In the genomic region with DNA sequence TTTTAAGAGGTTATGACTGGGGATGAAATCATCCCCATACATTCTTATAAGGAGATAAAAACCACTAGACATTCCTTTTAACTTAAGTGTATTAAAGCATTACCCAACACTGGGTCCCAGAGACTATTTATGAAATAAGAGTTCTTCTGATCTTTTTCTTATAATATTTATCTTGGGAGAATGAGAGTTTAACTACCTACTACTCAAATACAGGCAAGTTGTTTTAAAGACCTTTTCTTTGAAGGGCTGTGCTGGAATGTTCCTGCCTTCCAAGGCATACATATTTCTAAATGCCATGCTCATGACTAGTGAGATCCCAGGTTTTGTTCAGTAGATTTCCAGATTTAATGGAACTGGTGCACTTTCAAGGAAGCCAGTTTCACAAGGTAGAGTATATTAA, we compare ENCODE assay signal across 11 mouse cellular contexts.
"Had no signal": no experiment of that assay in that cellular context is flagged by ENCODE, and none has a peak within 500 bp of the region (broad histone marks: within the 10 kb centered on the region; RNA-seq: fewer than 3 reads in every experiment).

No protein-coding gene starts in this region.

- H3K36me3 ChIP-seq: intestine, embryonic 15.5 days; liver, embryonic 15.5 days; midbrain, embryonic 13.5 days; neural tube, embryonic 12.5 days had no signal

- DNase-seq: kidney, adult 18-20 months; kidney, postnatal 10 days; kidney, postnatal 4 days; thymus, adult 2 months; thymus, postnatal 25 days had no signal

- H3K27ac ChIP-seq: intestine, embryonic 15.5 days; left cerebral cortex, adult 2 months; liver, embryonic 15.5 days; midbrain, embryonic 13.5 days; neural tube, embryonic 12.5 days had no signal

- H3K27me3 ChIP-seq: intestine, embryonic 15.5 days; liver, embryonic 15.5 days; midbrain, embryonic 13.5 days; neural tube, embryonic 12.5 days had no signal

- H3K4me2 ChIP-seq: intestine, embryonic 15.5 days; liver, embryonic 11.5 days; liver, embryonic 15.5 days; midbrain, embryonic 13.5 days; neural tube, embryonic 12.5 days had no signal

- H3K9me3 ChIP-seq: intestine, embryonic 15.5 days; liver, embryonic 15.5 days; midbrain, embryonic 13.5 days; neural tube, embryonic 12.5 days had no signal

- ATAC-seq: intestine, embryonic 15.5 days; midbrain, embryonic 13.5 days had no signal

- H3K4me3 ChIP-seq: intestine, embryonic 15.5 days; left cerebral cortex, adult 2 months; liver, embryonic 15.5 days; midbrain, embryonic 13.5 days; neural tube, embryonic 12.5 days had no signal

- H3K4me1 ChIP-seq: intestine, embryonic 15.5 days; liver, embryonic 15.5 days; midbrain, embryonic 13.5 days; neural tube, embryonic 12.5 days had no signal

- H3K9ac ChIP-seq: intestine, embryonic 15.5 days; liver, embryonic 15.5 days; midbrain, embryonic 13.5 days; neural tube, embryonic 12.5 days had no signal
